Mouse (Mus musculus): ENCODE measurements around the gene Tas2r137. TPM values are rescaled to one million over a fixed set of nuclear protein-coding genes. Genes with fewer than 3 reads are reported as not detected.

Gene Tas2r137
- polyA plus RNA-seq, 1 experiment: not detected

DNA sequence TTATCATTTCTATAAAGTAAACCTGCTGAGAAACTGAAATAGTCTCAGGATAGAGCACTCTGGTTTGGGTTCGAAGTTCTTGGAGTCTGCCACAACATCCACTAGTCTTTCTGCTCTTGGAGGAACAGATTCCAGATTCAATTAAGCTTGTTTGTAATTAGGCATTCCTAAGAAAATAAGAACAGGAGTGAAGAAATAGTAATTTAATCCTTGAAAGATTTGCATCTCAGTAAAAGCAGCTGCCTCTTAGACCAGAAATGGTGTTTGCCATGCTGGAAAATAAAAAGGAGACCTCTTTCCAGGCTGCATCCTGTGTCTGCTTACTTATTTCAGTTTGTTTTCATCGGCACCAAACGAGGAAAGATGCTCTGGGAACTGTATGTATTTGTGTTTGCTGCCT, 2.2 kb downstream of the Tas2r137 start, which contains the start of gene Tas2r108:
Gene Tas2r108, plus strand, starts transcription at position 301 of the 400 bp plus-strand sequence.
- no peak within 1 kb of the TSS for H3K27ac ChIP-seq (ENCODE audit: control insufficient read depth, insufficient read depth, low read length)
- 92% methylated on average over 3 of the region's 3 CpGs for WGBS
- no peak for TF ChIP-seq CTCF (IDR thresholded peaks at IDR 0.05; ENCODE audit: borderline replicate concordance, control insufficient read depth, extremely low read depth, insufficient read depth, low read length, poor library complexity)
- no peak for TF ChIP-seq POLR2A (IDR thresholded peaks at IDR 0.05; ENCODE audit: control insufficient read depth, extremely low read depth, insufficient read depth, low read length, poor library complexity)
- no peak for DNase-seq
- no peak within 1 kb of the TSS for H3K4me3 ChIP-seq (ENCODE audit: control insufficient read depth, insufficient read depth, low read length)
- H3K36me3 ChIP-seq (ENCODE audit: control insufficient read depth, insufficient read depth, low read length): no peaks in the 10 kb centered on the region
- no peaks in the 10 kb centered on the region for H3K4me1 ChIP-seq (replicated peaks; ENCODE audit: control insufficient read depth, insufficient read depth, low read length)
- no peaks in the 10 kb centered on the region for H3K27me3 ChIP-seq (ENCODE audit: control insufficient read depth, insufficient read depth, low read length)

DNA sequence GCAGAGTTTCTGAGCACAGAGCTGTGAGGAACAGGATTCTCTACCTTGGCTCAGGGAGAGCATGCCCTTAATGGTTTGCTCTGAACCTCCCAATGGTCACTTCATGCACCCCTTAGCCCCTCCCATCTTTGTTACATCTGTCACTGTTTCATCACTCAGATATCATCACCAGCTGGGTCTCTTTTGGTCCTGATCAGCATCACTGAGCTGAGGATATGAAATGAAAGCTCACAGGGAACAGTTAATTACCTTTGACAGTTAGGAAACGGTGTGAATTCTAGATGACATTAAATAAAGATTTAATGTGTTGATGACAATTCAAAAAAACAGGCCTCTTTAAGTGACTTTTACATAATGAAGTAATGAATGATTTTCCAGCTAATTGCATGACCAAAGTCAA, 28.4 kb downstream of the Tas2r137 start, which contains the start of gene Prss37:
Gene Prss37, minus strand, starts transcription at position 101 of the 400 bp plus-strand sequence.
- H3K4me3 ChIP-seq (ENCODE audit: control insufficient read depth, insufficient read depth, low read length): no peak within 1 kb of the TSS
- TF ChIP-seq CTCF (IDR thresholded peaks at IDR 0.05; ENCODE audit: borderline replicate concordance, control insufficient read depth, extremely low read depth, insufficient read depth, low read length, poor library complexity) (no peak), POLR2A (IDR thresholded peaks at IDR 0.05; ENCODE audit: control insufficient read depth, extremely low read depth, insufficient read depth, low read length, poor library complexity) (no peak)
- H3K27ac ChIP-seq (ENCODE audit: control insufficient read depth, insufficient read depth, low read length): no peak within 1 kb of the TSS
- H3K4me1 ChIP-seq (replicated peaks; ENCODE audit: control insufficient read depth, insufficient read depth, low read length): no peaks in the 10 kb centered on the region
- 95% methylated on average over 1 of the region's 1 CpGs for WGBS
- no peaks in the 10 kb centered on the region for H3K27me3 ChIP-seq (ENCODE audit: control insufficient read depth, insufficient read depth, low read length)
- no peaks in the 10 kb centered on the region for H3K36me3 ChIP-seq (ENCODE audit: control insufficient read depth, insufficient read depth, low read length)
- no peak for DNase-seq

Other genes starting within 250 kb of the Tas2r137 start
- 18.9 and 19.4 TPM in 2 replicates for gene Agk, start 166.1 kb upstream of the Tas2r137 start, polyA plus RNA-seq (2012; rRNA removed)
- gene E330009J07Rik, start 55.1 kb upstream of the Tas2r137 start, polyA plus RNA-seq (2012; rRNA removed): 14.7 and 16.3 TPM in 2 replicates
- gene Wee2, start 52.1 kb upstream of the Tas2r137 start, polyA plus RNA-seq (2012; rRNA removed): 0.04 and 0.28 TPM in 2 replicates
- 15.9 and 19.4 TPM in 2 replicates for gene Ssbp1, start 19.9 kb upstream of the Tas2r137 start, polyA plus RNA-seq (2012; rRNA removed)
- 0.26 and 0.36 TPM in 2 replicates for gene Tas2r108, start 2.3 kb downstream of the Tas2r137 start, polyA plus RNA-seq (2012; rRNA removed)
- not detected in 2 replicates for gene Prss37, start 28.3 kb downstream of the Tas2r137 start, polyA plus RNA-seq (2012; rRNA removed)
- not detected in 2 replicates for gene Olfr461, start 63.8 kb downstream of the Tas2r137 start, polyA plus RNA-seq (2012; rRNA removed)
- not detected in 2 replicates for gene Olfr460, start 78.3 kb downstream of the Tas2r137 start, polyA plus RNA-seq (2012; rRNA removed)
- gene Clec5a, start 94.6 kb downstream of the Tas2r137 start, polyA plus RNA-seq (2012; rRNA removed): 0.62 and 1.2 TPM in 2 replicates
- gene Tas2r138, start 122.1 kb downstream of the Tas2r137 start, polyA plus RNA-seq (2012; rRNA removed): 0.13 TPM in 1 of 2 replicates, not detected in the other
- gene Mgam, start 137.6 kb downstream of the Tas2r137 start, polyA plus RNA-seq (2012; rRNA removed): 1.6 and 1.8 TPM in 2 replicates

All from thymus, adult 2 months (tissue).